Mouse (Mus musculus) E14TG2a.4 (cell line): Measurements from ENCODE around the gene Fut11.

Source experiments
- H3K27me3 ChIP-seq: 2 replicates; pipeline ENCODE4 v1.6.1; 2014; ENCODE audit warnings: low read length, control low read depth; ENCODE audit not compliant: insufficient read depth
- H3K36me3 ChIP-seq: 2 replicates; pipeline ENCODE4 v1.6.1; 2014; ENCODE audit warnings: low read length, control low read depth; ENCODE audit not compliant: insufficient read depth
- H3K4me1 ChIP-seq: replicated peaks from 2 replicates; pipeline ENCODE4 v1.6.1; 2014; ENCODE audit warnings: low read depth, low read length, control low read depth
- H3K4me3 ChIP-seq: replicated peaks from 2 replicates; pipeline ENCODE4 v1.5.1; 2014; ENCODE audit warnings: mild to moderate bottlenecking, low read length
- H3K9me3 ChIP-seq: 2 replicates; pipeline ENCODE4 v1.6.1; 2014; ENCODE audit warnings: low read length, control low read depth
- CTCF ChIP-seq: conservative IDR thresholded peaks from 2 replicates; pipeline ENCODE4 v1.5.1; 2014; ENCODE audit warnings: low read length
- NANOG ChIP-seq: IDR thresholded peaks from 2 replicates; pipeline ENCODE4 v1.6.1; 2014; ENCODE audit warnings: borderline replicate concordance, low read length, mixed read lengths
- POU5F1 ChIP-seq: IDR thresholded peaks from 2 replicates; pipeline ENCODE4 v1.6.1; 2014; ENCODE audit warnings: low read length, borderline replicate concordance

Gene Fut11

DNA sequence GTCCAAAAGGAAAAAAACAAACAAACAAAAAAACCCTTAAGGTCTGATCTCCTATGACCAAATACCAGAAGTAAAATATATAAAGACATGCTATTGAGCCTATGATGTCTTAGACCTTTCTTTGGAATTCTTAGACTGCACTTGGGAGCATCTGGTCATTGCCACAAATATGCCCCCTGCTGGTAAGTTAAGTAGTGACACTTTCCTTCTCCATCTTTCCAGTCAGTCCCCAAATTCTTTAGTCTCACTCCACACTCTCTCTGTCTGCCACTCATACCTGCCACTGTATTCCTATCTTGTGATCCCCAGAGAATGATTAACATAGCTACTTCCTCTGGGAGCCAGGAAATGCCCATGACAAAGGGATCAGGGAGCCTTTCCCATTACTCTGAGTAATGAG lies 36.4 kb upstream of the Fut11 start:
- no peaks in the 10 kb centered on the region for H3K9me3 ChIP-seq
- H3K27me3 ChIP-seq = peaks cover 22% of the 10 kb centered on the region
- no peak overlapping the region for H3K4me3 ChIP-seq
- H3K36me3 ChIP-seq = no peaks in the 10 kb centered on the region
- TF ChIP-seq POU5F1 = no peak
- TF ChIP-seq CTCF = peak; percentile 58
- peaks cover 41% of the 10 kb centered on the region for H3K4me1 ChIP-seq

- TF ChIP-seq NANOG (no peak), CTCF (no peak), POU5F1 (no peak)
- Histone ChIP-seq H3K4me3 (no peak overlapping the region), H3K36me3 (no peaks in the 10 kb centered on the region), H3K4me1 (peaks cover 46% of the 10 kb centered on the region), H3K9me3 (no peaks in the 10 kb centered on the region), H3K27me3 (peaks cover 26% of the 10 kb centered on the region)
Observed at GRCm38 (mm10) chr14:20658902-20659301, 35.9 kb upstream of the Fut11 start.

- H3K9me3 ChIP-seq = no peaks in the 10 kb centered on the region
- peaks cover 33% of the 10 kb centered on the region for H3K27me3 ChIP-seq
- no peak for TF ChIP-seq CTCF
- TF ChIP-seq POU5F1 = no peak
- no peak for TF ChIP-seq NANOG
Observed at GRCm38 (mm10) chr14:20659687-20660086, 35.1 kb upstream of the Fut11 start.

DNA sequence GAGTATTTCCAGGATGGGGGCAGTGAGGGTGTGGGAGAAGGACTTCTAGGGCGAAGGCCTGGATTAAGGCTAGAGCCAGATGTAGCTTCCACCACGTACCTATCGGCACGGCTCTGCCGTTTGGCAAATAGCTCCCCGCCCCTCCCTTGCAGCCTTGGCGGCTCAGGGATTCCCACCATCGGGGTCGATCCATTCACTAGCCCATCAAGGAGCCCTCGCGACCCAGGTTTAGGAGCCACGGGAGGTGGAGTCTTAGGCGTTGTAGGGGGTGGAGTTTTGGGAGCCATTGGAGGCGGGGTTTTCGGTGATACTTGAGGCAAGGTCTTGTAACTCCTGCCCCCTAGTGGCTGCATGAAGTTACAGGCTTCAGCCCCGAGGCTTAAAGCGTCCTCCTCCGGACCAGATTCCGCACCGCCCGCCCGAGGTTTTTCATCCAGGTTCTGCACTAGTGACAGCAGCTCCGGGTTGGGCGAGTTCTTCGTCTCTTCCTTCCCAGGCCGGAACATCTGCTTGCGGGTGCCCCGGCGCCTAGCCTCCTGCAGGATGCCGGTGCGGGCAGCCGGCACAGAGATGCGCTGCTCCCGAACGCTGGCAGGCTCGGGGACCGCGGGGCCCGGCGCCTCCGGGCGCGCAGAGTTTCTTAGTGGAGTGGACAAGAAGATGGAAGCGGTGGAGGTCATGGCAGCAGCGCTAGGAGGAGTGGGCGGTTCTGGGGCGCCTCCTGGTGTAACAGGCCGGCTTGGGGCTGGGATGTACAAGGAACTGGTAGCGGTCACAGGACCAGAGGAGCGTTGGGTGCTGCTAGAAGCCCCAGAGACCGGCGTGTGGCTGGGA lies 33.7 kb upstream of the Fut11 start:
- Histone ChIP-seq H3K4me1 (peaks cover 61% of the 10 kb centered on the region), H3K27me3 (peaks cover 36% of the 10 kb centered on the region), H3K36me3 (no peaks in the 10 kb centered on the region), H3K4me3 (peak overlapping the region; percentile 89), H3K9me3 (no peaks in the 10 kb centered on the region)
- TF ChIP-seq NANOG = no peak
- no peak for TF ChIP-seq POU5F1
- TF ChIP-seq CTCF = peak; percentile 74

More at GRCm38 (mm10) chr14:20659687-20660086, 35.1 kb upstream of the Fut11 start:
- Histone ChIP-seq H3K4me1 (peaks cover 54% of the 10 kb centered on the region), H3K4me3 (peak overlapping the region; percentile 89; the same call in 1 of the 2 replicates), H3K36me3 (no peaks in the 10 kb centered on the region)

- H3K36me3 ChIP-seq = no peaks in the 10 kb centered on the region
- H3K27me3 ChIP-seq = peaks cover 44% of the 10 kb centered on the region
- H3K4me1 ChIP-seq = peaks cover 63% of the 10 kb centered on the region
- H3K9me3 ChIP-seq = no peaks in the 10 kb centered on the region
- TF ChIP-seq CTCF (no peak), POU5F1 (no peak), NANOG (no peak)
- peak overlapping the region; percentile 89 for H3K4me3 ChIP-seq
Observed at GRCm38 (mm10) chr14:20661661-20662331, 33.0 kb upstream of the Fut11 start.

DNA sequence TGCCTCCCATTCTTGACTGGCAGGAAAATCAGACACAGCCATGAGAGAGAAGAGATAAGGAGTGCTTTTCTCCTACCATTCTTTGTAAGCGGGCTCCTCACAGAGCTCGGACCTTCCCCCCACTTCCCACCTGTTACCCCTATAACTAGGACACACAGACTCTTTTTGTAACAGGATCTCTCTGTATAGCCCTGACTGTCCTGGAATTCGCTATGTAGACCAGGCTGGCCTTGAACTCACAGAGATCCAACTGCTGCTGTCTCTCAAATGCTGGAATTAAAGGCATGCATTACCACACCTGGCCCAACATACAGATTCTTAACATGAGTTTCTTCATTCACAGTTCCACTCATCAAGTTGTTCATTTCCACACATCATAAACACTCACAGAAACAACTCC lies 32.0 kb upstream of the Fut11 start:
- no peak for TF ChIP-seq NANOG
- no peak for TF ChIP-seq CTCF
- TF ChIP-seq POU5F1 = no peak
- H3K9me3 ChIP-seq = no peaks in the 10 kb centered on the region
- H3K4me1 ChIP-seq = peaks cover 63% of the 10 kb centered on the region
- H3K4me3 ChIP-seq = peak overlapping the region; percentile 89
- peaks cover 49% of the 10 kb centered on the region for H3K27me3 ChIP-seq
- no peaks in the 10 kb centered on the region for H3K36me3 ChIP-seq

DNA sequence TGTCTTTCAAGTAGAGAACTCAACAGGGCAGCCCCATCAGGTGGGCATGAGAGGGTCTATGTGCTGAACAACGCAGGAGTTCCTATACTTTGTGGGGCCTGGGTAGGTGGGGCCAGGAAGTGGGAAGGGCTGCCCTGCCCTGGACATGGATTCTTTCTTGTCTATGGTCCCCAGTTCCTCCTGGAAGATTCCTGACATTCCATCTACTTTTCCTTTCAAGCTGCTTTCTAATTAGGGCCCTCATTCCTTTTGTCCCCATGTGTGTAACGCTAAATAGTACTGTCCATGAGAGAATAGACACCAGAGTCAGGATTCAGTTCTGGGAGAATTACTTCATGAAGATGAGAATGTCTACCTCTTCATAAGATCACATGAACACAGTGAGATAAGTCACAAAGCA lies 31.2 kb upstream of the Fut11 start:
- peaks cover 52% of the 10 kb centered on the region for H3K27me3 ChIP-seq
- H3K4me3 ChIP-seq = no peak overlapping the region
- H3K9me3 ChIP-seq = no peaks in the 10 kb centered on the region
- H3K4me1 ChIP-seq = peaks cover 56% of the 10 kb centered on the region
- TF ChIP-seq CTCF (no peak), POU5F1 (no peak), NANOG (no peak)
- no peaks in the 10 kb centered on the region for H3K36me3 ChIP-seq

DNA sequence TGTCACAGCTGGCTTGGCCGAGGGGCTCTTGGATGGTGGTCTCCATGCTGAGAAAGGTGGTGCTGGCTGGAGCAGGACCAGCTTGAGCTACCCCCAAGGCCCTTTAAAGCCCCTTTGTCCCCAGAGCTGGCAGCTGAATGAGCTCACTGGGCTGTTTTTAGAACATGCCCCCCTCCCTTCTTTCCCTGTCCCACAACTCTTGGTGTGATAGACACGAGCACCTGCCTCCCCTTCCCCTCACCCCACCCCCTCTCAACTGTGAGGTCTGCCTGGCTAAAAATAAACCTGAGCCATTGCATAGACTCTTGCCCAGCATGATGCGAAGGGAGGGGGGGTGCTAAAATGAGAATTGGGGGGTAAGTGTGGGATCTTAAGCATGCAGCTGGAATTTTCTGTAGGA lies 30.3 kb upstream of the Fut11 start:
- peaks cover 55% of the 10 kb centered on the region for H3K27me3 ChIP-seq
- no peak overlapping the region for H3K4me3 ChIP-seq
- H3K4me1 ChIP-seq = peaks cover 53% of the 10 kb centered on the region
- H3K9me3 ChIP-seq = no peaks in the 10 kb centered on the region
- H3K36me3 ChIP-seq = no peaks in the 10 kb centered on the region
- TF ChIP-seq CTCF (no peak), NANOG (no peak), POU5F1 (no peak)

- H3K4me3 ChIP-seq = no peak overlapping the region
- H3K4me1 ChIP-seq = peaks cover 36% of the 10 kb centered on the region
- H3K9me3 ChIP-seq = no peaks in the 10 kb centered on the region
- H3K36me3 ChIP-seq = peaks cover 3% of the 10 kb centered on the region; the same call in 1 of the 2 replicates
- TF ChIP-seq NANOG = no peak
- TF ChIP-seq POU5F1 = no peak
- TF ChIP-seq CTCF = no peak
- H3K27me3 ChIP-seq = peaks cover 48% of the 10 kb centered on the region
Observed at GRCm38 (mm10) chr14:20667469-20667868, 27.3 kb upstream of the Fut11 start.
